9 mouse cellular contexts compared by ENCODE assay signal in the genomic region with DNA sequence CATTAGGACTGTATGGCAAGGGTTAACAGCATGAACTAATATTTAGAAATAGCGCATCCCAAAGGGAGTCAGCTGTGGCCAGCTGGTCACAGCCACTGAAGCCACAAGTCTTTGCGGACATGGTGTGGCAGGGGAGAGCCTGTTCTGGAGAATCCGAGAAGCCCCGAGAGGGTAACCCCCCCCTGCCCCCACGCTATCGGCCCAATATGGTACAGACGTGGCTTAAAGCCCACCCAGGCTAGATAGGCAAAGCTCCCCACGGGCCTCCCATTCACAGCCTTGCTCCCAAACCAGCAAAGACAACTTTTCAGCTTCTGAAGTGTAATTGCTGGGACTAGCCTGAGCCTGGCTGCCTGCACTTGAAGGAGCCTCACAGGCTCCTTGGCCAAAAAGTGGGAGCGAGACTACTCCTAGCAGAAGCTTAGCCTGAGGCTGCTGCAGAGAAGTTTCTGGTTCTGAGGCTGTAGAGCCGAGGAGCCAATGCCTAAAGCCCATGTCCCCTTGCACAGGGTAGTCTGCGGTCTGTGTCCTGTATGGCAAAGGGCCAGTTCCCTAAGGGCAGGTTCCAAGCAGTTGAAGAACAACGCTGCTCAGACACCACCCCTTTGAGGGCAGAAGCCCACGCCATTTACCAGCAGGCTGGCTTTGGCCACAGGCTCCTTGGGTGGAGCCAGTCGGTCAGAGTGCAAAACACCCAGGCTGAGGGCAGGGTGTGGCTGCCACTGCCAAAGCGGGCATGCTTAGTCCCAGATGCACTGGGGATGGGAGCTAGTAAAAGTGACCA. TPM values are rescaled to one million over a fixed set of nuclear protein-coding genes. Genes with fewer than 3 reads are reported as not detected.
A peak's percentile ranks its signal among the peaks of the same experiment; 100 is the strongest.
DNase-seq lines count a peak whose midpoint lies in the region; ATAC-seq lines count a peak whose summit lies in the region.
"Had no signal": no experiment of that assay in that cellular context is flagged by ENCODE, and none has a peak within 500 bp of the region (broad histone marks: within the 10 kb centered on the region; RNA-seq: fewer than 3 reads in every experiment).

No protein-coding gene starts in this region.

- no peaks in the 10 kb centered on the region for H3K36me3 ChIP-seq in lung, embryonic 15.5 days
- H3K36me3 ChIP-seq in intestine, embryonic 15.5 days, result no peaks in the 10 kb centered on the region
- H3K36me3 ChIP-seq in limb, embryonic 10.5 days, result no peaks in the 10 kb centered on the region

- H3K27me3 ChIP-seq in lung, embryonic 15.5 days, result 0 out of 2 replicates have a peak, but pooled peaks cover 3% of the 10 kb centered on the region
- H3K27me3 ChIP-seq in intestine, embryonic 15.5 days (replicated peaks), result no peaks in the 10 kb centered on the region
- peaks cover 23% of the 10 kb centered on the region for H3K27me3 ChIP-seq in limb, embryonic 10.5 days (ENCODE audit: low read depth, poor library complexity, severe bottlenecking)

- H3K4me1 ChIP-seq in lung, embryonic 15.5 days, result peaks cover 37% of the 10 kb centered on the region
- H3K4me1 ChIP-seq in intestine, embryonic 15.5 days (replicated peaks), result peaks cover 37% of the 10 kb centered on the region
- H3K4me1 ChIP-seq in limb, embryonic 10.5 days, result peaks cover 42% of the 10 kb centered on the region

- H3K27ac ChIP-seq in lung, embryonic 15.5 days, result peak overlapping the region; percentile 54; the same call in 1 of the 2 replicates
- peak overlapping the region; percentile 84 for H3K27ac ChIP-seq in intestine, embryonic 15.5 days
- H3K27ac ChIP-seq in limb, embryonic 10.5 days, result 0 out of 2 replicates have a peak overlapping the region, but pooled peaks have one; percentile 5

- H3K4me3 ChIP-seq in lung, embryonic 15.5 days, result no peak overlapping the region
- H3K4me3 ChIP-seq in intestine, embryonic 15.5 days (replicated peaks), result no peak overlapping the region
- no peak overlapping the region for H3K4me3 ChIP-seq in limb, embryonic 10.5 days

- peak overlapping the region; percentile 11; the same call in 1 of the 2 replicates for H3K4me2 ChIP-seq in lung, embryonic 15.5 days
- H3K4me2 ChIP-seq in intestine, embryonic 15.5 days (replicated peaks), result peak overlapping the region; percentile 22

- WGBS in lung, embryonic 15.5 days, result 39% methylated on average over 15 of the region's 15 CpGs
- WGBS in intestine, embryonic 15.5 days, result 46% methylated on average over 15 of the region's 15 CpGs
- WGBS in limb, embryonic 10.5 days, result 79% methylated on average over 15 of the region's 15 CpGs

- no peaks in the 10 kb centered on the region for H3K9me3 ChIP-seq in lung, embryonic 15.5 days
- no peaks in the 10 kb centered on the region for H3K9me3 ChIP-seq in intestine, embryonic 15.5 days
- no peaks in the 10 kb centered on the region for H3K9me3 ChIP-seq in limb, embryonic 10.5 days (replicated peaks)

- DNase-seq in lung, postnatal 14 days, result no peak
- DNase-seq in limb, embryonic 10.5 days (ENCODE audit: low spot score), result no peak
- no peak for DNase-seq in layer of hippocampus, adult 9-11 months
- no peak for DNase-seq in embryo, embryonic 10.5 days (ENCODE audit: low spot score)

- no peak for ATAC-seq in lung, embryonic 15.5 days (ENCODE audit: borderline replicate concordance, extremely low read depth, low FRiP score, low TSS enrichment)
- peak; percentile 46 for ATAC-seq in intestine, embryonic 15.5 days
- no peak for ATAC-seq in cerebellum, adult (ENCODE audit: insufficient number of reproducible peaks, low FRiP score, low TSS enrichment)
- ATAC-seq: hindbrain, embryonic 16.5 days had no signal

- no peak overlapping the region for H3K9ac ChIP-seq in lung, embryonic 15.5 days
- no peak overlapping the region for H3K9ac ChIP-seq in intestine, embryonic 15.5 days

RNA-seq across cellular contexts. Expression of a gene that starts 3.8 kb away (rescaled TPM):
- 0.60 and 0.72 TPM in 2 replicates for polyA plus RNA-seq in lung, embryonic 15.5 days (2015; fragmentation: Nextera tagmentation; extraction: Ambion mirVana)
- 1.2 and 1.3 TPM in 2 replicates for polyA plus RNA-seq in intestine, embryonic 15.5 days (2015; fragmentation: Nextera tagmentation; extraction: Ambion mirVana)
- polyA plus RNA-seq in limb, embryonic 10.5 days (2016; fragmentation: Nextera tagmentation; extraction: Ambion mirVana), result 0.35 TPM in 1 of 2 replicates, not detected in the other
- polyA plus RNA-seq: hindbrain, embryonic 16.5 days; neural tube, embryonic 11.5 days had no signal

RNA-seq across cellular contexts. Expression of a gene that starts 4.2 kb away (rescaled TPM):
- polyA plus RNA-seq in lung, embryonic 15.5 days (2015; fragmentation: Nextera tagmentation; extraction: Ambion mirVana), result 17.8 and 21.1 TPM in 2 replicates
- 19.0 and 20.1 TPM in 2 replicates for polyA plus RNA-seq in intestine, embryonic 15.5 days (2015; fragmentation: Nextera tagmentation; extraction: Ambion mirVana)
- polyA plus RNA-seq in limb, embryonic 10.5 days (2016; fragmentation: Nextera tagmentation; extraction: Ambion mirVana), result 2.1 and 5.0 TPM in 2 replicates

Comparison
In these comparisons a context has a peak if more than half of its experiments do, and no peak if none do; other contexts are left out.
1. H3K27ac ChIP-seq: peak in every context shown above with its lines; median percentile 84 in intestine, embryonic 15.5 days; 54 in lung, embryonic 15.5 days; 5 in limb, embryonic 10.5 days.